Mouse (Mus musculus) small intestine, adult 2 months (tissue): Measurements from ENCODE around the gene Ranbp3.

Experiments used
- CTCF ChIP-seq: fragments of 200-500 bp; IDR thresholded peaks from 2 replicates; pipeline ENCODE4 v1.5.1; 2012; ENCODE audit warnings: low read depth, mild to moderate bottlenecking, control low read depth, inconsistent platforms, low read length, moderate library complexity, mixed read lengths; ENCODE audit not compliant: insufficient replicate concordance, insufficient read length; ENCODE audit errors: extremely low read depth
- POLR2A ChIP-seq: fragments of 200-500 bp; IDR thresholded peaks from 2 replicates; pipeline ENCODE4 v1.6.1; 2012; ENCODE audit warnings: low read depth, mild to moderate bottlenecking, control low read depth, inconsistent platforms, low read length, moderate library complexity

DNA sequence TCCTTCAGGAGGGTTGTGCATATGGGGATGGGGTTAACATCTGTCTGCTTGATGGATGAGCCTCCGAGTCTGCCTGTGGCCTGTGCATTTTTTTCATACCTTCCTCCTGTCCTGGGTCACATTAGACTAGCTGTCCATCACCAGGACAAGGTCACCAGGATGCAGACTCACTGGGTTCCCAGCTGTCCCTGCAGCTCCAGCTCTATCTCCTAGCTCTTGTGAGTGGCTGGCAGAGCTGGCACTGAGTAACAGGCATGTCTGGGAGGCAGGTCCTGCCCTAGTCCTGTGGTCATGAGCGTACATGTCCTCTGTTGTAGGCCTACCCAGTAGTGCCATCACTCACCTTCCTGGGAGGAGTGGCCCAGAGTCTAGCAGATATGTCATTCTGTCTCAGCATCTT, 27.4 kb downstream of the Ranbp3 start:
- TF ChIP-seq POLR2A (no peak), CTCF (no peak)
